Mouse (Mus musculus) heart, embryonic 11.5 days (tissue): ENCODE measurements at regions not wholly inside any gene's neighbourhood (a gene's known extent, or its start where the extent isn't known, plus 50 kb on each side); places are given as distances from the start of the nearest gene placed in this dataset.
"Not testable (repeated sequence)": the region's sequence is repeated elsewhere in the genome, so short reads cannot be mapped to it uniquely, and the experiment has no call there.

Experiments
- ATAC-seq: fragments of 200-750 bp; cut with Nextera tagmentation; replicated peaks from 2 replicates; pipeline ENCODE4 v1.8.0; 2017; ENCODE audit warnings: moderate library complexity; ENCODE audit not compliant: insufficient number of reproducible peaks, low FRiP score, low TSS enrichment
- H3K27ac ChIP-seq: fragments of 300-500 bp; sonication (generic); 2 replicates; pipeline ENCODE4 v1.5.1; 2014; ENCODE audit warnings: mild to moderate bottlenecking, low read depth, low read length
- H3K27me3 ChIP-seq: fragments of 300-500 bp; sonication (generic); 2 replicates; pipeline ENCODE4 v1.6.1; 2014; ENCODE audit warnings: mild to moderate bottlenecking, low read length, mixed read lengths; ENCODE audit not compliant: control insufficient read depth, insufficient read depth
- H3K36me3 ChIP-seq: fragments of 300-500 bp; sonication (generic); 2 replicates; pipeline ENCODE4 v1.6.1; 2014; ENCODE audit warnings: mild to moderate bottlenecking, low read length, moderate library complexity, mixed read lengths; ENCODE audit not compliant: control insufficient read depth, insufficient read depth
- H3K4me1 ChIP-seq: fragments of 300-500 bp; sonication (generic); 2 replicates; pipeline ENCODE4 v1.6.1; 2014; ENCODE audit warnings: low read length; ENCODE audit not compliant: control insufficient read depth, insufficient read depth
- H3K4me2 ChIP-seq: fragments of 300-500 bp; sonication (generic); 2 replicates; pipeline ENCODE4 v1.6.1; 2014; ENCODE audit warnings: mild to moderate bottlenecking, moderate library complexity
- H3K4me3 ChIP-seq: fragments of 300-500 bp; sonication (generic); 2 replicates; pipeline ENCODE4 v1.5.1; 2014; ENCODE audit warnings: low read depth, low read length
- H3K9ac ChIP-seq: fragments of 300-500 bp; sonication (generic); 2 replicates; pipeline ENCODE4 v1.6.1; 2014; ENCODE audit warnings: mild to moderate bottlenecking, low read depth, low read length, moderate library complexity
- H3K9me3 ChIP-seq: fragments of 300-500 bp; sonication (generic); replicated peaks from 2 replicates; pipeline ENCODE4 v1.6.1; 2016; ENCODE audit warnings: low read length; ENCODE audit not compliant: control insufficient read depth
- WGBS: fragments of 180-500 bp; shearing (Covaris S2); extraction: QIAGEN DNeasy Blood & Tissue Kit; methylation state at CpG from one replicate; pipeline ENCODE4 v1.1.7; 2014; ENCODE audit not compliant: insufficient replicate concordance; 5-methylcytosine and 5-hydroxymethylcytosine counted together

GRCm38 (mm10) chr1:12117083-12117482 lies 703.2 kb downstream of the A830018L16Rik start:
- no peaks in the 10 kb centered on the region for H3K27me3 ChIP-seq
- H3K27ac ChIP-seq = no peak overlapping the region
- H3K9ac ChIP-seq = no peak overlapping the region
- no peaks in the 10 kb centered on the region for H3K4me1 ChIP-seq
- H3K36me3 ChIP-seq = no peaks in the 10 kb centered on the region
- no peak for ATAC-seq
- WGBS = 76% methylated on average over 4 of the region's 4 CpGs
- H3K4me3 ChIP-seq = no peak overlapping the region
- H3K4me2 ChIP-seq = no peak overlapping the region
- H3K9me3 ChIP-seq = no peaks in the 10 kb centered on the region

GRCm38 (mm10) chr1:12120926-12121325 lies 707.0 kb downstream of the A830018L16Rik start:
- no peaks in the 10 kb centered on the region for H3K36me3 ChIP-seq
- H3K4me2 ChIP-seq = no peak overlapping the region
- no peak overlapping the region for H3K4me3 ChIP-seq
- no peaks in the 10 kb centered on the region for H3K4me1 ChIP-seq
- H3K27me3 ChIP-seq = no peaks in the 10 kb centered on the region
- no peak overlapping the region for H3K27ac ChIP-seq
- no peak overlapping the region for H3K9ac ChIP-seq
- no peak for ATAC-seq
- no peaks in the 10 kb centered on the region for H3K9me3 ChIP-seq
- 53% methylated on average over 7 of the region's 7 CpGs for WGBS

- H3K27ac ChIP-seq, H3K4me2 ChIP-seq, H3K4me3 ChIP-seq, H3K9ac ChIP-seq, H3K36me3 ChIP-seq, ATAC-seq, H3K9me3 ChIP-seq, H3K4me1 ChIP-seq, H3K27me3 ChIP-seq: not testable (repeated sequence)
- 38% methylated on average over 2 of the region's 2 CpGs for WGBS
Measured at GRCm38 (mm10) chr1:12126611-12127010, 712.7 kb downstream of the A830018L16Rik start.

GRCm38 (mm10) chr1:12170503-12170902 lies 756.6 kb downstream of the A830018L16Rik start:
- H3K9me3 ChIP-seq = no peaks in the 10 kb centered on the region
- H3K9ac ChIP-seq = no peak overlapping the region
- H3K4me2 ChIP-seq = no peak overlapping the region
- H3K27ac ChIP-seq = no peak overlapping the region
- H3K4me3 ChIP-seq = no peak overlapping the region
- H3K27me3 ChIP-seq = no peaks in the 10 kb centered on the region
- H3K36me3 ChIP-seq = no peaks in the 10 kb centered on the region
- WGBS = 84% methylated on average over 10 of the region's 10 CpGs
- H3K4me1 ChIP-seq = no peaks in the 10 kb centered on the region
- no peak for ATAC-seq

- no peaks in the 10 kb centered on the region for H3K36me3 ChIP-seq
- no peak for ATAC-seq
- H3K4me2 ChIP-seq = no peak overlapping the region
- H3K9ac ChIP-seq = no peak overlapping the region
- no peaks in the 10 kb centered on the region for H3K9me3 ChIP-seq
- no peak overlapping the region for H3K4me3 ChIP-seq
- no peaks in the 10 kb centered on the region for H3K4me1 ChIP-seq
- no peaks in the 10 kb centered on the region for H3K27me3 ChIP-seq
- WGBS = 78% methylated on average over 5 of the region's 5 CpGs
- H3K27ac ChIP-seq = no peak overlapping the region
Measured at GRCm38 (mm10) chr1:12189646-12190233, 775.8 kb downstream of the A830018L16Rik start.

GRCm38 (mm10) chr1:12192588-12192987 lies 778.7 kb downstream of the A830018L16Rik start:
- no peak overlapping the region for H3K27ac ChIP-seq
- no peaks in the 10 kb centered on the region for H3K27me3 ChIP-seq
- H3K36me3 ChIP-seq = no peaks in the 10 kb centered on the region
- no peaks in the 10 kb centered on the region for H3K9me3 ChIP-seq
- WGBS = 79% methylated on average over 1 of the region's 1 CpGs
- no peak overlapping the region for H3K4me2 ChIP-seq
- H3K4me1 ChIP-seq = no peaks in the 10 kb centered on the region
- H3K9ac ChIP-seq = no peak overlapping the region
- no peak for ATAC-seq
- no peak overlapping the region for H3K4me3 ChIP-seq

- 59% methylated on average over 1 of the region's 1 CpGs for WGBS
- Histone ChIP-seq H3K4me1 (no peaks in the 10 kb centered on the region), H3K27me3 (no peaks in the 10 kb centered on the region), H3K4me3 (no peak overlapping the region), H3K36me3 (no peaks in the 10 kb centered on the region), H3K9me3 (no peaks in the 10 kb centered on the region), H3K27ac (no peak overlapping the region), H3K4me2 (no peak overlapping the region), H3K9ac (no peak overlapping the region)
- ATAC-seq = no peak
Measured at GRCm38 (mm10) chr1:12231089-12231488, 817.2 kb downstream of the A830018L16Rik start.

GRCm38 (mm10) chr1:12242090-12242489 lies 828.2 kb downstream of the A830018L16Rik start:
- Histone ChIP-seq H3K9me3 (no peaks in the 10 kb centered on the region), H3K27ac (no peak overlapping the region), H3K4me3 (no peak overlapping the region), H3K27me3 (no peaks in the 10 kb centered on the region), H3K36me3 (no peaks in the 10 kb centered on the region), H3K4me1 (no peaks in the 10 kb centered on the region), H3K4me2 (no peak overlapping the region), H3K9ac (no peak overlapping the region)
- ATAC-seq = no peak

- WGBS = 81% methylated on average over 4 of the region's 4 CpGs
- Histone ChIP-seq H3K27ac (no peak overlapping the region), H3K9me3 (no peaks in the 10 kb centered on the region), H3K36me3 (no peaks in the 10 kb centered on the region), H3K4me1 (no peaks in the 10 kb centered on the region), H3K4me3 (no peak overlapping the region), H3K27me3 (no peaks in the 10 kb centered on the region), H3K4me2 (no peak overlapping the region), H3K9ac (no peak overlapping the region)
- no peak for ATAC-seq
Measured at GRCm38 (mm10) chr1:12282493-12282892, 868.6 kb downstream of the A830018L16Rik start.
